Mouse (Mus musculus): ENCODE measurements at regions not wholly inside any gene's neighbourhood (a gene's known extent, or its start where the extent isn't known, plus 50 kb on each side); places are given as distances from the start of the nearest gene placed in this dataset.

GRCm38 (mm10) chr3:21149618-21150017 is 782.6 kb upstream of the Agtr1b start:
- no peaks in the 10 kb centered on the region for H3K4me1 ChIP-seq (ENCODE audit: control insufficient read depth, insufficient read depth, low read length)
- no peak for TF ChIP-seq CTCF (IDR thresholded peaks at IDR 0.05; ENCODE audit: low read depth, low read length)
- TF ChIP-seq POLR2A (IDR thresholded peaks at IDR 0.05; ENCODE audit: extremely low read depth, insufficient read depth, low read length), result no peak
- H3K36me3 ChIP-seq (ENCODE audit: control insufficient read depth, insufficient read depth, low read length), result no peaks in the 10 kb centered on the region
- H3K27ac ChIP-seq (replicated peaks; ENCODE audit: insufficient read depth, low read depth, low read length), result no peak overlapping the region
- no peak for DNase-seq (ENCODE audit: extremely low read depth, low read depth, low spot score)
- no peaks in the 10 kb centered on the region for H3K27me3 ChIP-seq (ENCODE audit: control insufficient read depth, insufficient read depth, low read length)
- H3K9ac ChIP-seq (ENCODE audit: low read depth, low read length), result no peak overlapping the region
- no peaks in the 10 kb centered on the region for H3K79me2 ChIP-seq (ENCODE audit: control insufficient read depth, insufficient read depth, low read length)
- H3K4me3 ChIP-seq (ENCODE audit: insufficient read depth, low read depth, low read length), result no peak overlapping the region

GRCm38 (mm10) chr3:21128821-21129504 is 762.0 kb upstream of the Agtr1b start:
- no peaks in the 10 kb centered on the region for H3K36me3 ChIP-seq (ENCODE audit: control insufficient read depth, insufficient read depth, low read length)
- no peaks in the 10 kb centered on the region for H3K27me3 ChIP-seq (ENCODE audit: control insufficient read depth, insufficient read depth, low read length)
- no peak overlapping the region for H3K4me3 ChIP-seq (ENCODE audit: insufficient read depth, low read depth, low read length)
- no peak for TF ChIP-seq CTCF (IDR thresholded peaks at IDR 0.05; ENCODE audit: low read depth, low read length)
- TF ChIP-seq POLR2A (IDR thresholded peaks at IDR 0.05; ENCODE audit: extremely low read depth, insufficient read depth, low read length), result no peak
- H3K9ac ChIP-seq (ENCODE audit: low read depth, low read length), result no peak overlapping the region
- H3K4me1 ChIP-seq (ENCODE audit: control insufficient read depth, insufficient read depth, low read length), result no peaks in the 10 kb centered on the region
- H3K27ac ChIP-seq (replicated peaks; ENCODE audit: insufficient read depth, low read depth, low read length), result no peak overlapping the region
- DNase-seq (ENCODE audit: extremely low read depth, low read depth, low spot score), result peak; percentile 1
- no peaks in the 10 kb centered on the region for H3K79me2 ChIP-seq (ENCODE audit: control insufficient read depth, insufficient read depth, low read length)
- 84% methylated on average over 1 of the region's 1 CpGs for WGBS

- DNase-seq (ENCODE audit: extremely low read depth, low read depth, low spot score), result no peak
- H3K9ac ChIP-seq (ENCODE audit: low read depth, low read length), result no peak overlapping the region
- H3K36me3 ChIP-seq (ENCODE audit: control insufficient read depth, insufficient read depth, low read length), result no peaks in the 10 kb centered on the region
- H3K27ac ChIP-seq (replicated peaks; ENCODE audit: insufficient read depth, low read depth, low read length), result no peak overlapping the region
- H3K4me1 ChIP-seq (ENCODE audit: control insufficient read depth, insufficient read depth, low read length), result no peaks in the 10 kb centered on the region
- H3K4me3 ChIP-seq (ENCODE audit: insufficient read depth, low read depth, low read length), result no peak overlapping the region
- no peaks in the 10 kb centered on the region for H3K27me3 ChIP-seq (ENCODE audit: control insufficient read depth, insufficient read depth, low read length)
- TF ChIP-seq CTCF (IDR thresholded peaks at IDR 0.05; ENCODE audit: low read depth, low read length) (no peak), POLR2A (IDR thresholded peaks at IDR 0.05; ENCODE audit: extremely low read depth, insufficient read depth, low read length) (no peak)
- no peaks in the 10 kb centered on the region for H3K79me2 ChIP-seq (ENCODE audit: control insufficient read depth, insufficient read depth, low read length)
Measured at GRCm38 (mm10) chr3:21126191-21126590, 759.2 kb upstream of the Agtr1b start.

DNA sequence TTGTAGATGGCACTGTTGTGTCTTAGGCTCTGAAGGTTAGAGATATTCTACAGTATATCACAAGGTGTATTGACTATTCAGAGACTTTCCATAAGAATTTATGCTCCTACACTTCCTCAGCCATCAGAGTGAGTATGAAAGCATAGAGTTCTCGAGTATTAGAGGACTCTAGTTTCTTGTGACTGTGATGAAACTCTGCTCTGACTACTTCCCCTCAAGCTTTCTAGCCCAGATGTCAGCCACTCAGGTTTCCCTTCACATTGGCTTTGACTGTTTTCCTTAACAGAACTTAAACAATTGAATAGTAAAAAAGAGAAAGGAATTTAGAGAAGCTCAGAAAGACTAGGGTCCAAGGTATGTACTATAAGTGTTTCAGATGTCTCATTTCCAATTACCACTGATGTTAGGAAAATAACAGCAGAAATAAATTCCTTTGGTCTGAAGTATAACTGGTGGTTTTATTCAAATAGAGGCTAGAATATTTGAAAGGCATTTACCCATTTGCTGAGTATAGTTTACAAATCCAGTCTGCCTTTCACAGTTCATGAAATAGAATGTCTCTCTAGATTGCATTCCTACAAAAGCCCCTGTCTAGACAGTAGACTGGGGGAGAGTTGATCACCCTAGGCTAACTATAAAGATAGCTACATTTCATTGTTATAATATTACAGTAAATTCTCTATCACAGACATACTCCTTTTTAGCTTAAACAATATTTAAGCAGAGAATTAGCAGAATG is 751.4 kb upstream of the Agtr1b start:
- Histone ChIP-seq H3K4me1 (ENCODE audit: control insufficient read depth, insufficient read depth, low read length) (no peaks in the 10 kb centered on the region), H3K79me2 (ENCODE audit: control insufficient read depth, insufficient read depth, low read length) (no peaks in the 10 kb centered on the region), H3K9ac (ENCODE audit: low read depth, low read length) (no peak overlapping the region), H3K27me3 (ENCODE audit: control insufficient read depth, insufficient read depth, low read length) (no peaks in the 10 kb centered on the region), H3K4me3 (ENCODE audit: insufficient read depth, low read depth, low read length) (no peak overlapping the region), H3K27ac (replicated peaks; ENCODE audit: insufficient read depth, low read depth, low read length) (no peak overlapping the region), H3K36me3 (ENCODE audit: control insufficient read depth, insufficient read depth, low read length) (no peaks in the 10 kb centered on the region)
- DNase-seq (ENCODE audit: extremely low read depth, low read depth, low spot score), result no peak
- TF ChIP-seq POLR2A (IDR thresholded peaks at IDR 0.05; ENCODE audit: extremely low read depth, insufficient read depth, low read length), result no peak
- TF ChIP-seq CTCF (IDR thresholded peaks at IDR 0.05; ENCODE audit: low read depth, low read length), result no peak
- WGBS, result 45% methylated on average over 1 of the region's 1 CpGs

DNA sequence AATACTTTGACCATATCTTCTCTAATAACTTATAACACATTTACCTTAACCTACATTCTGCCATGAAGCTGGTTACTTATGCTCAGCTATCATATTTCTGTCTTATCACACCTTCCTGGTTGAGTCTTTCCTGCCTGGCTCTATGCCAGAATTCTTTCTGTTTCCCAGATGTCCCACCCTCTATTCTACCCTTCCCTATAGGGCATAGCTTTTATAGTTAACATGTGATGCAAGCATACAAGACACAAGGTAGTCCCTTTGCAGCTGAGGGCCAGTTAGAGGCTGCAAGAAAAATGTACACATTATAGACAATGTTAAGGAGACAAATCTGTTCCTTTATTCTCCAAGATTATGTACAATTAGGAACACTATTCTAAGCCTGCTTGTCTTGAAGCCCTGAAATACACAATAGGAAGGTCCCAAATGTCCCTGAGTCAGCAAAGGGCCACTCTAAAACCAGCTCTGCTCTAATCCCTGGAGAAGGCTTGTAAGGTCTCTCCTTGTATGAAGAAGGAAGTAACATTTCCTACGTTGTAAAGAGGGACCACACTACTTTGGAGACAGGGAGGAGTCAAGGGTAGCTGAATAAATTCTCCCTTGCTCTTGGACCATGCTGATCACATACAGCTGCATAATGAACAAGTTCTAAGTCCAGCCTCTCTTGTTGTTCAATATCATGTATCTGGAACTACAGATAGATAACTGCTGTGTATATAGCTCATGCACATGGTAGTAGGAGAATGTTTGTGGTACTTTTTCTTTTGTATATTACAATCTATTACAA is 745.0 kb upstream of the Agtr1b start:
- Histone ChIP-seq H3K4me3 (ENCODE audit: insufficient read depth, low read depth, low read length) (no peak overlapping the region), H3K4me1 (ENCODE audit: control insufficient read depth, insufficient read depth, low read length) (no peaks in the 10 kb centered on the region), H3K27me3 (ENCODE audit: control insufficient read depth, insufficient read depth, low read length) (no peaks in the 10 kb centered on the region), H3K9ac (ENCODE audit: low read depth, low read length) (no peak overlapping the region), H3K36me3 (ENCODE audit: control insufficient read depth, insufficient read depth, low read length) (no peaks in the 10 kb centered on the region), H3K79me2 (ENCODE audit: control insufficient read depth, insufficient read depth, low read length) (no peaks in the 10 kb centered on the region), H3K27ac (replicated peaks; ENCODE audit: insufficient read depth, low read depth, low read length) (no peak overlapping the region)
- WGBS, result 37% methylated on average over 1 of the region's 1 CpGs
- no peak for TF ChIP-seq CTCF (IDR thresholded peaks at IDR 0.05; ENCODE audit: low read depth, low read length)
- no peak for TF ChIP-seq POLR2A (IDR thresholded peaks at IDR 0.05; ENCODE audit: extremely low read depth, insufficient read depth, low read length)
- DNase-seq (ENCODE audit: extremely low read depth, low read depth, low spot score), result no peak

All from liver, adult 2 months (tissue).